Mouse (Mus musculus) small intestine, adult 2 months (tissue): Measurements from ENCODE around the gene Atp9a.

Experiments used
- CTCF ChIP-seq: fragments of 200-500 bp; IDR thresholded peaks from 2 replicates; pipeline ENCODE4 v1.5.1; 2012; ENCODE audit warnings: low read depth, mild to moderate bottlenecking, control low read depth, inconsistent platforms, low read length, moderate library complexity, mixed read lengths; ENCODE audit not compliant: insufficient replicate concordance, insufficient read length; ENCODE audit errors: extremely low read depth
- POLR2A ChIP-seq: fragments of 200-500 bp; IDR thresholded peaks from 2 replicates; pipeline ENCODE4 v1.6.1; 2012; ENCODE audit warnings: low read depth, mild to moderate bottlenecking, control low read depth, inconsistent platforms, low read length, moderate library complexity

DNA sequence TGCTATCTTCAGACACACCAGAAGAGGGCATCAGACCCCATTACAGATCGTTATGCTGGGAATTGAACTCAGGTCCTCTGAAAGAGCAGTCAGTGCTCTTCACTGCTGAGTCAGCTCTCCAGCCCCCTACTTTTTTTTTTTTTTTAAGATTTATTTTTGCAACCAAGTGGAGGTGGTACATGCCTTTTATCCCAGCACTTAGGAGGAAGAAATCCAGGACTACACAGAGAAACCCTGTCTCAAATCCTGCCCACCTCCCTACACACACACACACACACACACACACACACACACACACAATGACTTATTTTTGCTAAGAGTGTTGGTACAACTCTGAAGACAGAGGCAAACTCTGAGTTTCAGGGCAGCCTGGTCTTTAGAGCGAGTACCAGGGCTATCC, 59.5 kb downstream of the Atp9a start:
- TF ChIP-seq CTCF (no peak), POLR2A (no peak)
